Mouse (Mus musculus) megakaryocyte, embryonic 14.5 days (primary cell): Measurements from ENCODE around the gene Tfap2a.

ENCODE experiments used
- FLI1 ChIP-seq: IDR thresholded peaks from 2 replicates; pipeline ENCODE4 v1.6.1; 2012; ENCODE audit warnings: low read length, inconsistent platforms, mixed read lengths
- GATA1 ChIP-seq: IDR thresholded peaks from 3 replicates; pipeline ENCODE4 v1.6.1; 2012; ENCODE audit warnings: mixed read lengths, low read length, inconsistent platforms, borderline replicate concordance

DNA sequence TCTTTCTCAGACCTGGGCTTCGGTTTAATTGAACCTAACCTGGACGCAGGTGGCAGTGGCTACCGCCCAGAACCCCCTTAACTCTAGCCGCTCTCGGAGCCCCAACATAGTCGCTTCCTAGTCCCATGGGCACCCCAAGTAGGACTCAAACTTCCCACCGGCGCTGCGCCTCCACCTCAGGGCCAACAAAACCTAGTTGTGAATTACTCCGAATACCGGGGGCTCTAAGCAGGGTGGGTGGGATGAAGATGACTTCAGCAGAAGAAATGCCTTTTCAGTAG lies 28.2 kb downstream of the Tfap2a start:
- TF ChIP-seq GATA1 (no peak), FLI1 (no peak)
